Mouse (Mus musculus) bone marrow, adult 2 months (tissue): ENCODE results near the gene Wbp1l. TPM values are rescaled to one million over a fixed set of nuclear protein-coding genes. Genes with fewer than 3 reads are reported as not detected.

Experiments
- H3K27ac ChIP-seq: fragments of 200-500 bp; 2 replicates; pipeline ENCODE4 v1.5.1; 2012; ENCODE audit warnings: low read depth, mild to moderate bottlenecking, control low read depth, inconsistent platforms, low read length; ENCODE audit not compliant: control insufficient read depth, poor library complexity, insufficient read depth
- H3K4me1 ChIP-seq: fragments of 200-500 bp; 2 replicates; pipeline ENCODE4 v1.6.1; 2011; ENCODE audit warnings: low read length; ENCODE audit not compliant: control insufficient read depth, insufficient read depth
- H3K4me3 ChIP-seq: fragments of 200-500 bp; replicated peaks from 2 replicates; pipeline ENCODE3; 2011; ENCODE audit warnings: mild to moderate bottlenecking, low read depth, low read length, control low read depth; ENCODE audit not compliant: control insufficient read depth
- CTCF ChIP-seq: fragments of 200-500 bp; IDR thresholded peaks from 2 replicates; pipeline ENCODE4 v1.5.1; 2011; ENCODE audit warnings: low read length, control low read depth; ENCODE audit not compliant: control insufficient read depth, insufficient read depth
- POLR2A ChIP-seq: fragments of 200-500 bp; IDR thresholded peaks from 2 replicates; pipeline ENCODE4 v1.6.1; 2011; ENCODE audit warnings: low read depth, mild to moderate bottlenecking, control low read depth, low read length, borderline replicate concordance; ENCODE audit not compliant: control insufficient read depth
- whole genome bisulfite sequencing: fragments of 180-500 bp; shearing (Covaris S2); methylation state at CpG from one replicate; pipeline ENCODE4 v1.1.7; 2018; 5-methylcytosine and 5-hydroxymethylcytosine counted together
- polyA plus RNA-seq: library from polyadenylated mRNA; stranded (reverse); fragments of >200 nt; gene quantifications from 2 replicates; pipeline ENCODE4 v1.2.4, GENCODE M21; 2011; ENCODE audit warnings: low replicate concordance; ENCODE audit not compliant: missing spikeins, insufficient read depth, insufficient read length

Gene Wbp1l
- polyA plus RNA-seq, 1 experiment, result 29.3 TPM

DNA sequence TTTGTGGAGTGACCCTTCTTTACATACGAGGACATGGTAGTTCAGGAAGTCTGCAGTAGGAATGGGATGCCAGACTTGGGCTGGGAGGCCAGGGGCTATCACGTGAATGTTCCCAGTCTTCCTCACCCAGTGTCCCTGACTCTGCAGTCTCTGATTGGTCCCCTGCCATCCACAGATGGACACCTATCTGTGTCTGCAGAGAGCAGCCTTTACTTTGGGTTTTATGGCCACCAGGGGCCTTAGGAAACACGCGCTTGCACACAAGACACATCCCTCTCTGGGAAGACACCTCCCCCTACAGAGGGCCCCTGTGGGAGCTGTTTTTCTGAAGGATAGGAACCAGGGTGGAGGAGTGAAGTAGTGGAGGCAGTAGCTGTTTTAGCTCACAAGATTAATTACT lies 62.6 kb downstream of the Wbp1l start:
- H3K27ac ChIP-seq, result no peak overlapping the region
- no peak overlapping the region for H3K4me3 ChIP-seq
- 65% methylated on average over 4 of the region's 4 CpGs for WGBS
- H3K4me1 ChIP-seq, result no peaks in the 10 kb centered on the region
- TF ChIP-seq POLR2A (no peak), CTCF (no peak)

DNA sequence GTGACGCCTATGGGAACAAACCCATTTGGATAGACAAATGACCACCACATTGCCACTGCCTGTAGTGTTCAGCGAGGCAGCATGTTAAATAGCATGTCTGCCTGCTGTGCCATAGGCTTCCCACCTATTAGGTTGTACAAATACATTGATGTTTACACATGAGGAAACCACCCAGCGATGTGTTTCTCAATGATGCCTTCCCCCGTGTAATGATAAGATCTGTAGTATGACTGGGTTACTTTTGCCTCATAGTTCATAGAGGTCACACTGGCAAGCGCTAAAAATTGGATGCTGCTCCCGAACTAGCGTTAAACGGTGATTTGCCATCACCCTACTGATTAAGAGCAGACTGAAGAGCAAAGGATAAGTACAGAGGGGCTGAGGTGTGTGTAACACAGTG lies 63.3 kb downstream of the Wbp1l start:
- H3K4me1 ChIP-seq, result no peaks in the 10 kb centered on the region
- TF ChIP-seq CTCF (no peak), POLR2A (no peak)
- no peak overlapping the region for H3K27ac ChIP-seq
- no peak overlapping the region for H3K4me3 ChIP-seq
- WGBS, result 56% methylated on average over 8 of the region's 8 CpGs

DNA sequence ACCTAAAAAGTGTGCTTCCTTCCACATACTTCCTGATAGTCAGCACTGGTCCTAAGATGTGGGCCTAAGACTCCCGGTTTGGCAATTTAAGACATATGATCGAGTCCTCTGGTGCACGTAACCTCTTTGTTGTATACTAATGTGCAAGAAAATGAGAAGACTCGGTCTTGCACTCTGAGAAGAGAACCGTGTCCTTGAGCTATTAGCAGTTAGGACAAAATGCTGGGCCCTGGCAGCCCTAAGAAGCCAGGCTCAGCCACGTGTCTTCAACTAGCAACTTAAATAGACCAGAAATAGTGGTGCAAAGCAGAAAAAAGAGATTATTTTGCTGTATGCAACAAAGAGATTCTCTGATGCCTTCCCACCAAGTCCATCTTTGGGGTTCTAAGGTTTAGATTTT lies 63.9 kb downstream of the Wbp1l start:
- Histone ChIP-seq H3K4me3 (no peak overlapping the region), H3K4me1 (no peaks in the 10 kb centered on the region), H3K27ac (no peak overlapping the region)
- TF ChIP-seq POLR2A (no peak), CTCF (no peak)
- WGBS, result 70% methylated on average over 6 of the region's 6 CpGs

- no peak overlapping the region for H3K4me3 ChIP-seq
- H3K27ac ChIP-seq, result no peak overlapping the region
- TF ChIP-seq POLR2A (no peak), CTCF (no peak)
- 64% methylated on average over 7 of the region's 7 CpGs for WGBS
- H3K4me1 ChIP-seq, result no peaks in the 10 kb centered on the region
Measured at GRCm38 (mm10) chr19:46665474-46665873, 66.6 kb downstream of the Wbp1l start.

- whole genome bisulfite sequencing, result 73% methylated on average over 11 of the region's 11 CpGs
- TF ChIP-seq POLR2A, result no peak
- no peak for TF ChIP-seq CTCF
- Histone ChIP-seq H3K27ac (no peak overlapping the region), H3K4me1 (no peaks in the 10 kb centered on the region), H3K4me3 (no peak overlapping the region)
Measured at GRCm38 (mm10) chr19:46667300-46667699, 68.4 kb downstream of the Wbp1l start.

- Histone ChIP-seq H3K4me1 (no peaks in the 10 kb centered on the region), H3K27ac (no peak overlapping the region), H3K4me3 (no peak overlapping the region)
- 84% methylated on average over 10 of the region's 10 CpGs for WGBS
- TF ChIP-seq POLR2A, result no peak
- no peak for TF ChIP-seq CTCF
Measured at GRCm38 (mm10) chr19:46668263-46668662, 69.4 kb downstream of the Wbp1l start.

DNA sequence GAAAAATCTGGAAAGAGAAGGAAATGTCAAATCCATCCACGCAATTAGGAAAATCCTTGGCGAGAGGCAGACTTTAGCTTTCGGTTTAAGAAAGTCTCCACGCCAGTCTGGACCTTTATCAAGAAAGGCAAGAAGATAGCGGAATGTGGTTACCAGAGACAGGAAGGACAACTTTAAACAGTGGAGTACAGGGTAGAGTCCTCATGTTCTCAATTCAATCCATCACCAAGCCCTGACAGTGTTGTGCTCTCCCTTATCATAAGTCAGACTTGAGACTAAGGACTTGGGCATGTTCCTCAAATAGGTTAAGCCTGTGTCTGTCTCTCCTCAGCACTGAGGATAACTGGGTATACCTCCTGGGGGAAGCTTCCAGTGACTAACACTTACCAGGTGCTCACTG lies 70.9 kb downstream of the Wbp1l start:
- no peaks in the 10 kb centered on the region for H3K4me1 ChIP-seq
- 60% methylated on average over 5 of the region's 5 CpGs for WGBS
- no peak overlapping the region for H3K4me3 ChIP-seq
- no peak overlapping the region for H3K27ac ChIP-seq
- TF ChIP-seq CTCF (no peak), POLR2A (no peak)

- Histone ChIP-seq H3K4me1 (peaks cover 1% of the 10 kb centered on the region), H3K27ac (no peak overlapping the region), H3K4me3 (no peak overlapping the region)
- WGBS, result 41% methylated on average over 13 of the region's 13 CpGs
- TF ChIP-seq POLR2A, result no peak
- peak; percentile 86 for TF ChIP-seq CTCF
Measured at GRCm38 (mm10) chr19:46670691-46671090, 71.8 kb downstream of the Wbp1l start.

GRCm38 (mm10) chr19:46672766-46673418 lies 74.0 kb downstream of the Wbp1l start, which contains the start of gene Cyp17a1:
Gene Cyp17a1 (minus strand): TSS chr19:46673172.
- TF ChIP-seq POLR2A, result no peak
- no peak for TF ChIP-seq CTCF
- peaks cover 1% of the 10 kb centered on the region for H3K4me1 ChIP-seq
- 63% methylated on average over 5 of the region's 5 CpGs for WGBS
- H3K27ac ChIP-seq, result no peak within 1 kb of the TSS
- no peak within 1 kb of the TSS for H3K4me3 ChIP-seq
